Mouse (Mus musculus): ENCODE results near the gene Zfp653.

- no peak for TF ChIP-seq PAX5 (IDR thresholded peaks at IDR 0.05; ENCODE audit: low read length)
- TF ChIP-seq EP300 (IDR thresholded peaks at IDR 0.05; ENCODE audit: low read length), result no peak
- TF ChIP-seq POLR2A (IDR thresholded peaks at IDR 0.05; ENCODE audit: low read depth, low read length), result no peak
- no peak for TF ChIP-seq CTCF (conservative IDR thresholded peaks at IDR 0.05 in 1 of 2, IDR thresholded peaks at IDR 0.05 in 1 of 2; ENCODE audit: low read depth in 2 of 2, low read length in 2 of 2)
- TF ChIP-seq MAZ (IDR thresholded peaks at IDR 0.05; ENCODE audit: low read depth, low read length), result no peak
- no peak for TF ChIP-seq CHD2 (IDR thresholded peaks at IDR 0.05; ENCODE audit: low read length)
- no peak for TF ChIP-seq MAFK (IDR thresholded peaks at IDR 0.05; ENCODE audit: insufficient replicate concordance, low read length)
- TF ChIP-seq TCF12 (IDR thresholded peaks at IDR 0.05; ENCODE audit: low read depth, low read length), result no peak
- no peak for TF ChIP-seq MEF2A (IDR thresholded peaks at IDR 0.05; ENCODE audit: borderline replicate concordance, low read depth, low read length)
- no peak for TF ChIP-seq POLR2AphosphoS2 (IDR thresholded peaks at IDR 0.05; ENCODE audit: low read depth, low read length)
- TF ChIP-seq JUND (conservative IDR thresholded peaks at IDR 0.05; ENCODE audit: low read depth, low read length), result no peak
- TF ChIP-seq GABPA (IDR thresholded peaks at IDR 0.05; ENCODE audit: insufficient replicate concordance, low read depth, low read length), result no peak
- no peak for TF ChIP-seq ZMIZ1 (IDR thresholded peaks at IDR 0.05; ENCODE audit: low read depth, low read length)
- TF ChIP-seq CHD1 (IDR thresholded peaks at IDR 0.05; ENCODE audit: low read depth, low read length), result no peak
Measured at GRCm38 (mm10) chr9:22119543-22119942, 48.4 kb upstream of the Zfp653 start.
